Mouse (Mus musculus): ENCODE data around the gene Rfx8. TPM values are rescaled to one million over a fixed set of nuclear protein-coding genes. Genes with fewer than 3 reads are reported as not detected.

Rfx8 gene
- polyA plus RNA-seq, 1 experiment from 2014 or later = 0.22 TPM

DNA sequence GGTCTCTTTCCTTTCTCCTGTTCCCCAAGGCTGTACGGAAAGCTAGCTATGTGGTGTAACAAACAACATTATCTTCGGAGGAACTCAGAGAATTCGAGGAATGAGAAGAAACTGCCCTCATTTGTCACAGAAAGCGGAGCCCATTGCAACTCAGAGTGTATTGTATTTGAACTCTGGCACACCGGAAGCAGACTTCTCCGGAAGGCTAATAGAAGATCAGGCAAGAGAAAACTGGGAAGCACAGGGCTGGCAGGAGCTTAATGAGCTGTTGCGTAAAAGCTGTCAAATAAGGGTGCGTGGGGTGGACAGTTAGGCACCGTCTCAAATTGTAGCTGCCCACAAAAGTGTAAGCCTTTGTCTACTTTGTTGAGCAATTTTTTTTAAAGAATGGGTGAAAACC is 10.7 kb upstream of the Rfx8 start:
- no peaks in the 10 kb centered on the region for H3K36me3 ChIP-seq
- H3K4me1 ChIP-seq (replicated peaks) = peaks cover 44% of the 10 kb centered on the region
- peak overlapping the region; percentile 16; the same call in 1 of the 2 replicates for H3K27ac ChIP-seq
- no peak for DNase-seq (ENCODE audit: low spot score)
- H3K27me3 ChIP-seq (ENCODE audit: insufficient read depth, poor library complexity, severe bottlenecking) = 0 out of 2 replicates have a peak, but pooled peaks cover 7% of the 10 kb centered on the region
- H3K9me3 ChIP-seq = 0 out of 2 replicates have a peak, but pooled peaks cover 8% of the 10 kb centered on the region
- 66% methylated on average over 9 of the region's 9 CpGs for WGBS
- no peak overlapping the region for H3K4me3 ChIP-seq

DNA sequence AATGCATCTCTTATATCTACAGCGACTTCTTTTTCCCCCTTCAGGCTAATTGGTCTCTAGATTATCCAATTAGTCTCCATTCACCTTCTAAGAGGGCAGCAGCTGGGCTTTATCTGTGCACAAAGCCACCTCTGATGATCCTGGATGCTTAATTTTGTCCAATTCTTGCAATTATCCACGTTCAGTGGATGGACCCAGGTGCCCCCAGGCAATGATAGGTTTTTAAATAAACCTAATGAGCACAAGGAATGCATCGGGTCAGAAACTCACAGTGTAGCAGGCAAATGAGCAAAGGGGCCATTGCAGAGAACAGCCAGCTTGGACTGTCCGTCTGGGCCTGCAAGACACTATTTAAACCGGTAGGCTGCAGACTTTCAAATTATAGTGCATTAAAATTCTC is 10.1 kb upstream of the Rfx8 start:
- WGBS = 70% methylated on average over 5 of the region's 5 CpGs
- H3K4me1 ChIP-seq (replicated peaks) = peaks cover 37% of the 10 kb centered on the region
- 0 out of 2 replicates have a peak, but pooled peaks cover 8% of the 10 kb centered on the region for H3K9me3 ChIP-seq
- no peak for DNase-seq (ENCODE audit: low spot score)
- H3K4me3 ChIP-seq = no peak overlapping the region
- H3K27me3 ChIP-seq (ENCODE audit: insufficient read depth, poor library complexity, severe bottlenecking) = 0 out of 2 replicates have a peak, but pooled peaks cover 7% of the 10 kb centered on the region
- H3K36me3 ChIP-seq = no peaks in the 10 kb centered on the region
- H3K27ac ChIP-seq = peak overlapping the region; percentile 16; the same call in 1 of the 2 replicates

GRCm38 (mm10) chr1:39729919-39730318 is 9.1 kb upstream of the Rfx8 start:
- Histone ChIP-seq H3K4me1 (replicated peaks) (peaks cover 28% of the 10 kb centered on the region), H3K36me3 (no peaks in the 10 kb centered on the region), H3K4me3 (no peak overlapping the region), H3K9me3 (0 out of 2 replicates have a peak, but pooled peaks cover 8% of the 10 kb centered on the region), H3K27me3 (ENCODE audit: insufficient read depth, poor library complexity, severe bottlenecking) (0 out of 2 replicates have a peak, but pooled peaks cover 7% of the 10 kb centered on the region), H3K27ac (no peak overlapping the region)
- DNase-seq (ENCODE audit: low spot score) = no peak
- WGBS = 83% methylated on average over 6 of the region's 6 CpGs

DNA sequence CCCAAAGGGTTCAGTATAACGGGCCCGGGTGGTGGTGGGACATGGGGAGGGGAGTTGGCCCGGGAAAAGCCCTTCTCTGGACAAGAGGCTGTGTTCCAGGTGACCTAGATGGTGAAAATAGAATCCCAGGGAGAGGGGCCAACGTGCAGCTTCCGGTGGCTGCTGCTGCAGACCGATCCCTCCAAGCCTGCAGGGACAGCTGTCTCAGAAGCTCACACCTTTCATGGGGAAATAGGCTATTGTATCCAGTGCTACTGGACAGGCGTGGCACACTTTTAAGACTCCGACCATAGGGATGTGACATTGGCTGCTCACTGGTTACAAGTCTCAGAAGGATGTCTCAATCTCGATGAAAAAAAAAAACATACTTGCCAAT is 542 bp upstream of the Rfx8 start:
- Histone ChIP-seq H3K4me1 (replicated peaks) (peaks cover 30% of the 10 kb centered on the region), H3K9me3 (no peaks in the 10 kb centered on the region), H3K27ac (peak overlapping the region; percentile 94), H3K36me3 (no peaks in the 10 kb centered on the region), H3K27me3 (ENCODE audit: insufficient read depth, poor library complexity, severe bottlenecking) (0 out of 2 replicates have a peak, but pooled peaks cover 8% of the 10 kb centered on the region), H3K4me3 (peak overlapping the region; percentile 74)
- no peak for DNase-seq (ENCODE audit: low spot score)
- WGBS = 17% methylated on average over 9 of the region's 9 CpGs

DNA sequence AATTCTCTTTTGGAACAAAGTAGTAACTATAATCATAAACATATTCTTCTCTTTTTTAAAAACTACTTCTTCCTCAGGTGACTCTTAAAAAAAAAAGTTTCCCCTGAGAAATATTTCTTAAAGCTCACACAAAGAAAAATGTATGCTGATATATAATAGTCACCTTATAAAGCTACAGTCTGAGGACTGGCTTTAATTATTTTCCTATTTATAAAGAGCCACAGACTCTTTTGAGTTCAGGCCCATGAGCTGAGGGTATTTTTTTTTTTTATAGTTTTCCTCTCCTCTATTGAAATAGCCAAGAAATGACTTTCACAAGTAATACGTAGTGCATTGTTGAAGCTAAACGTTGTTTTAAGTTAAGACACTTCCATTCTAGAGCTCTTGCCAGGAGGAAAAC is 611 bp downstream of the Rfx8 start:
- 42% methylated on average over 2 of the region's 2 CpGs for WGBS
- peak overlapping the region; percentile 74 for H3K4me3 ChIP-seq

DNA sequence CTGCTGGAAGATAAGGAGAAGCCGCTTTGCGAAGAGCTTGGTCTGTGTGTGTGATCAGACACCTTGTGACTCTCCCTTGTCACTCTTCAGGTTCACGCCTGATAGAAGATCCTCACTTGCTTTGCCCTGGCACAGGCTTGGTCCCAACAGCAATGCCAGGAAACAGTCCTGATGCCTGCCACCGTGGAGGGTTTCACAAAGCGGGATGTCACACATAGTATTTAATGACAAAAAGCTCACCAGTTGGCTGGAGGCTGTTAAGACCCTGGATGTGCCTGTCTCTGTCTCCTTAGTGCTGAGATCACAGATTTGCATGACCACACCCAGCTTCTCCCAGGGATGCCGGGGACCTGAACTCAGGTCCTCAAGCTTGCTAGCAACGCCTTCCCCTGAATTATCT is 5.2 kb downstream of the Rfx8 start:
- 92% methylated on average over 7 of the region's 7 CpGs for WGBS
- no peak for DNase-seq (ENCODE audit: low spot score)
- Histone ChIP-seq H3K27ac (0 out of 2 replicates have a peak overlapping the region, but pooled peaks have one; percentile 14), H3K9me3 (no peaks in the 10 kb centered on the region), H3K4me1 (replicated peaks) (peaks cover 34% of the 10 kb centered on the region), H3K36me3 (no peaks in the 10 kb centered on the region), H3K4me3 (no peak overlapping the region), H3K27me3 (ENCODE audit: insufficient read depth, poor library complexity, severe bottlenecking) (0 out of 2 replicates have a peak, but pooled peaks cover 5% of the 10 kb centered on the region)

More for the DNA sequence above, 611 bp downstream of the Rfx8 start:
- no peaks in the 10 kb centered on the region for H3K9me3 ChIP-seq
- H3K27ac ChIP-seq = peak overlapping the region; percentile 94
- no peak for DNase-seq (ENCODE audit: low spot score)
- no peaks in the 10 kb centered on the region for H3K36me3 ChIP-seq
- peaks cover 35% of the 10 kb centered on the region for H3K4me1 ChIP-seq (replicated peaks)
- 0 out of 2 replicates have a peak, but pooled peaks cover 8% of the 10 kb centered on the region for H3K27me3 ChIP-seq (ENCODE audit: insufficient read depth, poor library complexity, severe bottlenecking)

DNA sequence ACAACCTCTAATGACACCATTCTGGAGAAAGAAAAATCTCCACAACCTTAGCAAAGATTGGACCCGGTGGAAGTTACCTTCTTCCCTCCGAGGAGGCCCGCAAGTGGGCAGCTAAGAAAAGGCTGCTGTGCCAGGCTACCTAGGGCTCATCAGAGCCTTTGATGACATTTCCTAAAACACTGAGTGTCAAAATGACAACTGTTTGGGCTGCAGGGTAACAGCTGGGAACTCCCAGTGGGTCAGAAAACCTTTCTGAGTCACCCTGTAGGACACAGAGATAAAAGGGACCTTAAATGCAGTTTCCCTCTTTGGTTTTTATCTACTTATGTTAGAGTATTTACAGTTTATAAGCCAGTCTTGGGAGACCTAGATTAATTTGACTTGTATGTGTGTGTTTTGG is 6.1 kb downstream of the Rfx8 start:
- Histone ChIP-seq H3K27me3 (ENCODE audit: insufficient read depth, poor library complexity, severe bottlenecking) (0 out of 2 replicates have a peak, but pooled peaks cover 3% of the 10 kb centered on the region), H3K27ac (peak overlapping the region; percentile 31), H3K4me3 (no peak overlapping the region), H3K9me3 (no peaks in the 10 kb centered on the region), H3K36me3 (no peaks in the 10 kb centered on the region), H3K4me1 (replicated peaks) (peaks cover 31% of the 10 kb centered on the region)
- DNase-seq (ENCODE audit: low spot score) = no peak
- 75% methylated on average over 3 of the region's 3 CpGs for WGBS

- H3K27me3 ChIP-seq (ENCODE audit: insufficient read depth, poor library complexity, severe bottlenecking) = no peaks in the 10 kb centered on the region
- H3K36me3 ChIP-seq = no peaks in the 10 kb centered on the region
- H3K9me3 ChIP-seq = no peaks in the 10 kb centered on the region
- WGBS = 61% methylated on average over 16 of the region's 16 CpGs
- peak overlapping the region; percentile 64 for H3K27ac ChIP-seq
- no peak for DNase-seq (ENCODE audit: low spot score)
- H3K4me1 ChIP-seq (replicated peaks) = peaks cover 25% of the 10 kb centered on the region
- no peak overlapping the region for H3K4me3 ChIP-seq
Measured at GRCm38 (mm10) chr1:39713842-39714658, 6.7 kb downstream of the Rfx8 start.

- no peaks in the 10 kb centered on the region for H3K36me3 ChIP-seq
- H3K4me1 ChIP-seq (replicated peaks) = peaks cover 25% of the 10 kb centered on the region
- peak overlapping the region; percentile 64 for H3K27ac ChIP-seq
- DNase-seq (ENCODE audit: low spot score) = no peak
- H3K9me3 ChIP-seq = no peaks in the 10 kb centered on the region
- WGBS = 87% methylated on average over 8 of the region's 8 CpGs
- no peak overlapping the region for H3K4me3 ChIP-seq
- no peaks in the 10 kb centered on the region for H3K27me3 ChIP-seq (ENCODE audit: insufficient read depth, poor library complexity, severe bottlenecking)
Measured at GRCm38 (mm10) chr1:39713300-39713699, 7.5 kb downstream of the Rfx8 start.

DNA sequence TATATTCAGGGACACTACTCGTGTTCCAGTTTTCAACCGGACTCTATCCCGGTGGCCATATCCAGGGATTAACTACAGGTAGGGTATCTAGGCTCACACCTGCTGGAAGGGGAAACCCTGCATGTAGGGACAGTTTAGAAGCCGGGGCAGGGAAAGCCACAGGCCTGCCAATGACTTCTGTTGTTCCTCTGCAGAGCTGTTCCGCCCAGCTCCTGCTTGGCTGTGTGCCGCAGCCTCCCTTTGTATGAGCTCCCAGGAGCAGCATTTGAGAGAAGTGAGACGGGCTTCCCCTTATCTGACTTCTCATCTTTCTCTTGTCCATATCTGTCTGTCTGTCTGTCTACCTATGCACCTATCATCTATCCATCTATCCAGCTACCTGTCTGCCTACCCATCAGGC is 8.5 kb downstream of the Rfx8 start:
- H3K36me3 ChIP-seq = no peaks in the 10 kb centered on the region
- peaks cover 23% of the 10 kb centered on the region for H3K4me1 ChIP-seq (replicated peaks)
- no peak for DNase-seq (ENCODE audit: low spot score)
- no peaks in the 10 kb centered on the region for H3K27me3 ChIP-seq (ENCODE audit: insufficient read depth, poor library complexity, severe bottlenecking)
- no peak overlapping the region for H3K27ac ChIP-seq
- WGBS = 93% methylated on average over 7 of the region's 7 CpGs
- no peaks in the 10 kb centered on the region for H3K9me3 ChIP-seq
- H3K4me3 ChIP-seq = no peak overlapping the region

DNA sequence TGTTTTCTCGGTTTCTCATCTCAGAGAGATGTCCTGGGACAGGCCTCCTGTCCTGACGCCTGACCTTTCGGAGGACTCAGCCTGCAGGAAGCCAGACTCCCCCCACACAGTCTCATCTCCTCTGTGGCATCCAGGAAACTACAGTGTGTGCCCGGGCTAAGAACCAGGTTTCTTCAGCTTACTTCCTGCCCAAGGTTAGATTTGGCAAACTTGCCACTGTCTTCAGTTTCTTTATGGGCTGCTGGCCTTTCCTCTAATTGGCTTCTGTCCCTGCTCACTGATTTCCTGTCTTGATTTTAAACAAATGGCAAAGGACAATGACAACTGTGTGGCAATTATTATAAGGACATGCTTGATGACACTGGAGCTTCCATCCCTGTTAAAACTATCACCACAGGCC is 10.2 kb downstream of the Rfx8 start:
- Histone ChIP-seq H3K4me1 (replicated peaks) (peaks cover 17% of the 10 kb centered on the region), H3K36me3 (no peaks in the 10 kb centered on the region), H3K27ac (no peak overlapping the region), H3K9me3 (no peaks in the 10 kb centered on the region), H3K27me3 (ENCODE audit: insufficient read depth, poor library complexity, severe bottlenecking) (no peaks in the 10 kb centered on the region), H3K4me3 (no peak overlapping the region)
- no peak for DNase-seq (ENCODE audit: low spot score)
- WGBS = 71% methylated on average over 4 of the region's 4 CpGs

DNA sequence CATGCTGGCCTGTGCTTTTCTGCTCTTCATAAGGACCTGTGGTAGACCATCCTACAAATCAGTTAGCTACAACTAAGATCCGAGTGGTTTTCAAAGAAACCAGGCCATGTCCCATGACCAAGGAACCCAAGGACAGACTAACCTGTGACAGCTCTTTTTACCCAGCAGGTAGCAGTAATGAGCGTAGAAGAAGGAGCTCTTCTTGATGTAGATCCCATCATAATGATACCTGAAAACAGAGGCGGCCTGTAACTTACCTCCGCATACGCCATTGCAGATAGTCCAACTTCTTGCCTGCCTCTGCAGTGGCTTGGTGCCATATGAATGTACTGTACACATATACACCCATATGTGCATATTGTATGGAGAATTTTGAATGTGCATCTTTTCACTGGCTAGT is 10.8 kb downstream of the Rfx8 start:
- 94% methylated on average over 5 of the region's 5 CpGs for WGBS

GRCm38 (mm10) chr1:39708778-39709177 is 12.0 kb downstream of the Rfx8 start:
- no peak overlapping the region for H3K27ac ChIP-seq
- H3K4me3 ChIP-seq = no peak overlapping the region
- no peaks in the 10 kb centered on the region for H3K27me3 ChIP-seq (ENCODE audit: insufficient read depth, poor library complexity, severe bottlenecking)
- no peaks in the 10 kb centered on the region for H3K9me3 ChIP-seq
- no peak for DNase-seq (ENCODE audit: low spot score)
- H3K4me1 ChIP-seq (replicated peaks) = peaks cover 5% of the 10 kb centered on the region
- WGBS = 86% methylated on average over 5 of the region's 5 CpGs
- H3K36me3 ChIP-seq = no peaks in the 10 kb centered on the region

More for the DNA sequence above, 10.8 kb downstream of the Rfx8 start:
- Histone ChIP-seq H3K27ac (no peak overlapping the region), H3K4me3 (no peak overlapping the region), H3K4me1 (replicated peaks) (peaks cover 12% of the 10 kb centered on the region), H3K27me3 (ENCODE audit: insufficient read depth, poor library complexity, severe bottlenecking) (no peaks in the 10 kb centered on the region), H3K36me3 (no peaks in the 10 kb centered on the region), H3K9me3 (no peaks in the 10 kb centered on the region)
- no peak for DNase-seq (ENCODE audit: low spot score)

Data from hindbrain, embryonic 10.5 days (tissue).